Mouse (Mus musculus) c-Kit-positive CD71-positive TER-119-negative erythroid progenitor cells, embryonic 14.5 days (primary cell): ENCODE measurements around the gene Tox2.

Experiments used
- DNase-seq: peaks from one replicate; pipeline ENCODE4 v3.0.0-alpha.2; 2013; ENCODE audit warnings: low read depth

The Tox2 gene

GRCm38 (mm10) chr2:163261362-163262054 lies 58.6 kb downstream of the Tox2 start:
- DNase-seq, result peak; percentile 37

GRCm38 (mm10) chr2:163262055-163262420 lies 59.1 kb downstream of the Tox2 start:
- no peak for DNase-seq

DNA sequence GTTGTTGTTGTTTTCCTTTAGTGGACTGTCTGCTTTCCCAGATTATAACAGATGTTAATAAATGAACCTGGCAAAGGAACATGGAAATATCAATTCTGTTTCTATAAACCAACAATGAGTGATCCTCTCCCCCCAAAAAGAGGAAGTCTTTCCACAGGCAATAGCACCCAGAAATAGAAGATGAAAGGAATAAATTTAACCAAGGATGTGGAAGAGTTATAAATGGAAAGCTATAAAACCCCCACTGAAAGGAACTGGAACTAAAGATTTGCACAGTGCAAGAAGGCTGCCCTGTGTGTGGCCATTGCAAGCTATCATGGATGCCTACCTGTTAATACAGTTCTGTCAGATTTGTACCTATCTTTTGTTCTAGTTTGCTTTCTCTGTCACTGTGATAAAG lies 64.2 kb downstream of the Tox2 start:
- DNase-seq, result no peak

GRCm38 (mm10) chr2:163271581-163272492 lies 68.9 kb downstream of the Tox2 start:
- no peak for DNase-seq

DNA sequence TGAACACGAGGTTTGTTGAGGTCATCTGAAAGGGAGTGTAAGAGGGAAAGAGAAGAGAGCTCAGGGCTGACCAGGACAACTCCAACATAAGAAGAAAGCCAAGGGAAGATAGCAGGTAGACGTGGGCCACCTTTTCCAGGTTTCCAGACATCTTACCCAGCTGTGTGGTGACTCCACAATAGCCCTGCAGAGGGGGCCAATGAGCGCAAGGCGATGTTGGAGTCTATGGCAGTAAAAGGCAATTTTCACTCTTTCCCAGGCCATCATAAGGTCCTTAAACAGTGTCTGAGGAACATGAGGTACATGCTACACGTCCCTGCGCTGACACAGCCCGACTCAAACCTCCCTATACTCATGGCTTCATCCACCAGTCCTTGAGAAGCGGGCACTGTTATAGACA lies 70.9 kb downstream of the Tox2 start:
- no peak for DNase-seq

GRCm38 (mm10) chr2:163275986-163276385 lies 73.1 kb downstream of the Tox2 start:
- DNase-seq, result no peak

- DNase-seq, result no peak
These were observed 75.1 kb downstream of the Tox2 start for GRCm38 (mm10) chr2:163277979-163278378.

GRCm38 (mm10) chr2:163280636-163281322 lies 77.9 kb downstream of the Tox2 start:
- no peak for DNase-seq

DNA sequence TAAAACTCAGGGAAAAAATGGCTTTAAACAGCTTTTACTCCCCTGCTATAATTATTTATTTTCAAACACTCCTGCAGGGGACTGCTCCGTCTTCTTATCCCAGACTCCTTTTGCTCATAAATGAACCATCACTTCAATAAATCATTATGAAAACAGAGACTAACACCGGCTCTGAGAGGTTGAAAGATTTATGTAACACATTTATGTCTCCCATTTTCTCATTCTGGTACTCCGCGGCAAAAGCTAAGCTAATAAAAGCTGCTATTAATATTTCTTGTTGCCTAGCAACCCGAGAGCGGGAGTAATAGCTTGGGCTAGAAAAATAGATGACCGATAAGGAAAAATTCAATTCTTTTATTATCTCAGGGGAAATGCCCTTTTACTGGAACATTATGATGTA lies 81.9 kb downstream of the Tox2 start:
- DNase-seq, result no peak

- DNase-seq, result no peak
These were observed 82.4 kb downstream of the Tox2 start for GRCm38 (mm10) chr2:163285335-163285734.

- DNase-seq, result no peak
These were observed 82.8 kb downstream of the Tox2 start for GRCm38 (mm10) chr2:163285762-163286161.

DNA sequence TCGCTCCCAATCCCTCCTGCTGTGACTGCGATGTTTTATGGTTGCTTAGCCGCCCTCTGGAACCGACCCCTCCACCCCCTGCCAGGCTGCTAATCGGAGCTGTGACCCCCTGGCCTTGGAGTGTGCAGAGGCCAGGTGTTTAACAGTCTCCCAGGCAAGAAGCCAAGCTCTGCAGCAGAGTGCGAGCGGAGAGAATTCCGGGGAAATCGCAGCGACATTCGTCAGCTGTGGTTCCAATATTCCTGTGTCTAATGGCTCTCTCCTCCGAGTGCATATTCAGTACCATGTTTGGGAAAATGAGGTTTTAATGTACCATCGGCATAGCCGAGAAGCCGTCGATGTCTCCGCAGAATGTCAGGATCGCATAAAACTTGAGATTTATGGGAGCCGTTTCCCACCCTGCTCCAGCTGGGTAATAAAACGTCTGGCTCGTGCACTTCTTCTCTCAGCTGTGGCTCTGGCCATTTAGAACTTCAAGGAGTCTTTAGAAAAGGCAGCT lies 86.0 kb downstream of the Tox2 start:
- no peak for DNase-seq

- DNase-seq, result no peak
These were observed 94.2 kb downstream of the Tox2 start for GRCm38 (mm10) chr2:163296999-163297630.

DNA sequence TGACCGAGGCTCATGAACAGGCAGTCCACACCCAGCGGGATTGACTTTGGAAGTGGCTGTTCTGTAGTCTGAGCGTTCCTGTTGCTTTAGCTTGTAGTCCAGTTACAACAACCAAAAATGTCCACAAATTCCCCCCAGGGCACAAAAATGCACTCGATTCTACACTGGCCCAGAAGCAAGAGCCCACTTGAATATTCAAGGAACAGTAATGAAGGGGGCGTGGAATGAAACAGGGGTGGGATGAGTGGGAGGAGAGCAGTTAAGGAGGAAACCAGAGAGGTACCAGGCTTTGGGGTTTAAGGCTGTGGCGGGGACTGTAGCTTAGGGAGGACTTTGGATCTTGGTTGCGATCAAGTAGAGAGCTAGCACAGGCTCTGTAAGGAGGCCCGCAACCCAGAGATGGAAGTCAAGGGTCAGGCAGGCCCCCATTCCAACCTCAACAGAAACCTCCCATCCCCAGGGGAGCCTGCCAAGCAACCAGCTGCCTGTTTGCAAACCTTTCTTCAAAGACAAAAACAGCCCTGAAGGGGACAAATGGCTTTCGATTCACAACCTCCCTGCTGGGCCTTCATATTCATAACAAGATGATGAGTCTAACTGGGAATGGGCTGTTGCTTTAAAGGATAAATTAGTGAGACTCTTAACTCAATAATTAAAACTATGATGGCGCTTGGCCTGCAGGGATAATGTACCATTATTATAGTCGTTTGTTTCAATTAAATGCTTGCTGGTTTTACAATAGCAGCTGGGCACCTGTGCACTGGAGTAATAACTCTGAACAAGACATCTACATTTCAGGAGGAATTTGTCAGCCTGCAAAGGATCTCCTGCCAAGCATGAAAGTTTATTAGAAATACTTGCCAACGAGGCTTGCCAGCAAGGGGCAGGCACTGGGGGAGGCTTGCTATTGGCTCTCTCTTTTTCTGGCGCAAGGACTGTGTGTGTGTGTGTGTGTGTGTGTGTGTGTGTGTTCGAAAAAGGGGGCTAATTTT lies 97.4 kb downstream of the Tox2 start:
- no peak for DNase-seq

DNA sequence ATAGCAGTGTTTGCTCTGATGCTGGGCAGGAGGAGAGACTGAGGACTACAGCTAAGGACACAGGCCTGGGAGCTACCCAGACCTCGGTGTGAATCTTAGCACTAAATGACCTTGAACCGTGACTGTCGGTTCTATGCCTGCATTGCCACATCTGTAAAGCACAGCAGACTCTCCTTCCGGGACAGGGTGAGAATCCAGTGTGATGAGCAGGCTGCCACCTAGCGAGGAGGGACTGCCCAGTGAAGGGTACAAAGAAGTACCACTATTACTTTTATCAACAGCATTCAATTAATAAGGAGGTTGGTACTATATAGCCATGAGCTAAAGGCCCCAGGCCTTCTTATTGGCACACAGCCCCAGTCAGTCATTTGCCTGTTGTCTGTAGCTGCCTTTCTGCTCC lies 98.7 kb downstream of the Tox2 start:
- DNase-seq, result no peak

GRCm38 (mm10) chr2:163303037-163303436 lies 100.1 kb downstream of the Tox2 start:
- no peak for DNase-seq

DNA sequence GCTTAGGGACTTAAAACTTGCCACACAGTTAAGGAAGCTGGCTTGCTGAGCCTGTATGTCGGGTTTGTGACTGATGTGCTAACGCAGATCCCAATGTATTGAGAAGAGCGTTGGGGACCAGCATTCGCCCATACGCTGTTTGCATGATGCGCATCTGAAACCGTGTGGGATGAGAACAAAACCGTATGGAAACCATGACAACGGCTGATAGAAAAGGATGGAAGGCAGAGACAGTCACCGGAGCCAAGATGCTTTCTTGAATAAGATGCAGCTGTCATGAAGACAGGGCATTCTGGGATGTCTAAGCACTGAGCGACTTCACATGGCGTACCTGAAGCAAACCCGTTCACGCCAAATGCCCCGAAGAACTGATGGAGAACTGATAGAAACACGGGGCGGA lies 106.5 kb downstream of the Tox2 start:
- DNase-seq, result no peak

DNA sequence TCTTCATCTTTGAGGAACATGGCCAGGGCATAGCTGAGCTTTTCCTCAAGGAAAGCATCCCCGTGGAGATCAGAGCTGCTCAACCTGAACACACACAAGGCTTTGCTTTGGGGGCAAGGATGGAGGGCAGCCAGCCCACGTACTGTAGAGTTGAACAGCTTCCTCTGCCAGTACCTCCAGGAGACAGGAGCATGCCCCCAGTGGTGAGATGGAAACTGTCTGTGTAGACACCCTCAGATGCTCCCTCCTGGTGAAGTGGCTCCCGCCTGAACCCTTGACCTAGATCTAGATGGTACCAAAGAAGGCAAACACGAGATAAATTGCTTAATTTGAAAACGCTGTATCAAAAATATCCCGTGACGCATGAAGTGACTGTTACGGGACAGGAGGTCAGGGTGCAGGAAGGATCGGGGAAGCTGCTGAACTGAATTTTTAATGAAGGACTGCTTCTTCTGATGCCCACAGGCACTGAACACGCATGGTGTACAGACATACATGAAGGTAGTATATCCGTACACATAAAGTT lies 107.3 kb downstream of the Tox2 start:
- no peak for DNase-seq

DNA sequence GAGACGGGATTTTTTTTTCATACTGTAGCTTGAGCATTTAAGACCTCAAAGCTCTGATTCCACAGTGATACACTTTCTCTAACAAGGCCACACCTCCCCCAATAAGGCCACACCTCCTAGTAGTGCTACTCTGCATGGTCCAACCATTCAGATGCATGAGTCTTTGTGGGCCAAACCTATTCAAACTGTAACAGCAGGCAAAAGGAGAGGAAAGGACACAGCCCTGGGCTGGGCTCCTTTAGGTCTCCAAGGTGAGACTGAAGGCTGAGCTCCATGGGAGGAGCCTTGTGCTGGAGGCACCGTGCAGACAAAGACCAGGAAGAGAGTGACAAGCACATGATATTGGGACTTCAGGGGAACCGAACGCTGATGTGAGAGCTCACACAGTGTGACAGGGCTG lies 114.4 kb downstream of the Tox2 start:
- no peak for DNase-seq

- DNase-seq, result no peak
These were observed 115.9 kb downstream of the Tox2 start for GRCm38 (mm10) chr2:163318777-163319176.

GRCm38 (mm10) chr2:163323163-163323562 lies 120.2 kb downstream of the Tox2 start:
- no peak for DNase-seq
